Mouse (Mus musculus) lung, adult 18-20 months (tissue): ENCODE data around the gene Fth1.

ENCODE experiments used
- DNase-seq, 2 experiments: peaks; one replicate each; pipeline ENCODE4 v3.0.0; 2022; ENCODE audit warnings: mixed read lengths in 2 of 2

Gene Fth1

DNA sequence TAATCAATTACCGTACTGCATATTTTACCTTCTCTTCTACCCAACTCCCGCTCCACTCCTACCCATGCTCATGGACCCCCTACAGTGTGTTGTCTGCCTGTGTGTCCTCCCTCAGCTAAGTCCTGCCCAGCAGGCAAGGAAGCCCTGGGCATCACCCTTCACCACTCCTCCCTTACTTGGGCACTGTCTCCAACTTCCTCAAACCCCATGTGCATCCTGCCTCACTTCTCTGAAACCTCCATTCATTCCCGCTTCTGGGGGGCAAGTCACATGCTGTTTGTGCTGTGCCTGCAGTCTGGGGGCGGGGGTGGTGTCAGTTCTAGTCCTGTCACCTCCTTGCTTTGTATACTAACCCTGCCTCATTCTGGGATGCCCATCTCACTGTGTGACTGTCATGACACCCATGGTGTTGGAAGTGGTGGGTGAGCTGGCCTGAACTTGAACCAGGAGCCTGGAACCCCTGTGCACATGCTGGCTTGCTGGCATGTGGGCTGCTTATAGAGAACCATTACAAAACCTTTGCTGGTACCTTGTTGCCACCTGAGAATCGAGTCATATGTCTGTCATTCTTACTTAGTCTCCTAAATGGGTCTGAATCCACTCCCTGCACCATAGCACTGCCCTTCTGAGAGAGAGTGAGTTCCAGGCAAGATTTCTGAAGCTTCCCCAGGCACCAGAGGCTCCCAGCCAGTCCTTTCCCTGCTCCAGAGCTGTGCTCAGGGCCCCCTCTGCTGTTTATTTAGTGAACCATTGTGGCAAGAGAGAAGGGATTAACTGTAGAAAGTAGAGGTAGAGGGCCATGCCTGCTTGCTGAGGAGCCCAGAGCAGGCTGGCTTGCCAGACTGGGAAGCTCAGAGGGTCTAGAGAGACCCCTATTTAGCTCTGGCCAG is 42.3 kb downstream of the Fth1 start:
- DNase-seq, result peak in 1 of 2 experiments; percentile 44

DNA sequence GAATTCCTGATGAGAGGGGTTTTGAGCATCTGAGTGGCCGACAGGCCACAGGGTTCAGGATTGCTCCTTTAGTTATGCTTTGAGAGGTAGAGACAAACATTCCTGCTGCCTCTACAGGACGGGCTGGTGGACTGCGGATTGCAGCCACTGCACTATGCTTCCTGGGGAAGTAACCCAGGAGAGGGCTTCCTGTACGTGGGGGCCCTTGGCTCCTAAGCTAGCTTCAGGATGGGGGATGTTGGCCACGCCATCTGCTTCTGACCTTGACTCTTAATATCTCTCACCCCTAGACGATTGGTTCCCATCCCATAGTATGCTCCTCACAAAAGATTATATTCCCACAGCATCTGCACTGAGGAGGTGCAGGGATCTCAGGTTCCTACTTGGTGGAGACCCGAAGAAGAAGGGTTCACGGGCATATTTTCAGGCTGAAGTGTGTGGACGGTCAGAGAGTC is 42.9 kb downstream of the Fth1 start:
- DNase-seq, result no peak

GRCm38 (mm10) chr19:10025169-10025875 is 44.9 kb downstream of the Fth1 start:
- no peak for DNase-seq

DNA sequence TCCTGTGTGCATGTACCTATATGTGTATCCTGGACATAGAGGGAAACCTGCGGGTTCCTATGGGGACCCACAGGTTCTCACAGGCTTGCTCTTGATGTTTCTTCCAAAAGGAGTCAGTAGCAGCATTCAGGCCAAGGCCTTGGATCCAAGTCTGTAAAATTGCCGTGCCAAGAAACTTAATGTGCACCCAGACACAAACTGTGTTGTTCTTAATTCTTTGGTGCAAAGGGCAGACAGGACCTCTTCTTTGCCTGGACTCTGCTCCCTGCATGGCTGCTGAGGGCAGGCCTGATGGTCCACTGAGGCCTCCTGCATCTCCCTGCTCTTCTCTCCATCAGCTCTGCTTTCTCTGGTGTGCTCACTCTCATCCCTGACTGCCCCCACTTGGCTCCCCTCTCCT is 49.3 kb downstream of the Fth1 start:
- DNase-seq, result no peak

DNA sequence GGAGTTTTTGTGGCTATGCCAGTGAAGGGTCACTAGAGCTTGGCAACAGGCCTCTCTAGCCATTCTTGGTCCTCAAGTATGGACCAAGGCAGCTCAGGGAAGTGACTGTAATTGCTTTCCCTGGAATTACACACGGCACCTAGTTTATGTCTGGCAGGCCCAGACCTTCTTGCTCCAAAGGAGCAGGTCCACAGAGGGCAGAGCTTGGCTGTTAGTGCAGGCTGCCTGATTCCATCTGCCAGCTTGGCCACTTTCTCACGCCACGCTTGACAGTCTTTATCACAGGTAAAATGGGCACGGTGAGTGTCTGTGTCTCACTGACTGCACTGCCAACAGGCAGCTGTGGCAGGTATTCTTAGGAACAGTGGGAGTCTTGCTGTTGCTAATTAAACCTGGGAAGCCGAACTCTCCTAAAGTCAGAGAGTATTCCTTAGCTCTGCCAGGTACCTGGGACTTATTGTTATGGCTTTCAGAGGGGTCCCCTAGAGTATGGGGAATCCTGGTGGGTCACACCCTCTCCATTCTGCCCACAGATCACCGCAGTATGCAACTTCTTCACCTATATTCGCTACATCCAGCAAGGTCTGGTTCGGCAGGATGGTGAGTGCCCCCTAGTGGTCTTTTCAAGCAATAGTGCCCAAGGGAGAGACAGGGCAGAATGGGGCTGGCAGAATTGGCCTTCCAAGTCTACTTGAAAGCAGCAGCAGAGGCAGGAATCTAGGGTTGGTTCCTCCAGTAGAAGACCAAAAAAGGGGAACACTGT is 53.0 kb downstream of the Fth1 start:
- peak; percentile 67 to 70 for DNase-seq

- no peak for DNase-seq
Measured at GRCm38 (mm10) chr19:10034356-10034755, 54.0 kb downstream of the Fth1 start.
